Mouse (Mus musculus): ENCODE results near the gene Fzd4. TPM values are rescaled to one million over a fixed set of nuclear protein-coding genes. Genes with fewer than 3 reads are reported as not detected.

Fzd4 gene
- total and polyA plus RNA-seq, 3 experiments = 0.04 to 0.13 (median 0.04) TPM

GRCm38 (mm10) chr7:89429326-89429725 lies 25.2 kb downstream of the Fzd4 start:
- H3K79me2 ChIP-seq (replicated peaks; ENCODE audit: control insufficient read depth, extremely low read depth, insufficient read depth, poor library complexity, severe bottlenecking) = no peaks in the 10 kb centered on the region
- H3K9me3 ChIP-seq (replicated peaks; ENCODE audit: low read length) = no peaks in the 10 kb centered on the region
- TF ChIP-seq RAD21 (IDR thresholded peaks at IDR 0.05; ENCODE audit: low read depth, low read length) (no peak), EP300 (IDR thresholded peaks at IDR 0.05; ENCODE audit: low read length) (no peak), UBTF (IDR thresholded peaks at IDR 0.05; ENCODE audit: low read depth, low read length) (no peak), SIN3A (IDR thresholded peaks at IDR 0.05; ENCODE audit: low read length) (no peak), MYC (IDR thresholded peaks at IDR 0.05; ENCODE audit: low read depth, low read length) (no peak)
- H3K27ac ChIP-seq (ENCODE audit: insufficient read depth, low read depth) = no peak overlapping the region
- H3K4me3 ChIP-seq (replicated peaks in 1 of 3; ENCODE audit: low read depth in 2 of 3, low read length in 2 of 3, poor library complexity in 1 of 3) = no peak overlapping the region
- no peak overlapping the region for H3K9ac ChIP-seq (ENCODE audit: insufficient read depth, low read depth)
- in situ Hi-C loops (cut with MboI; ENCODE audit: low pct_ligation_motif_present, low pct_unique_long_range_greater_than_20kb, low sequenced_read_pairs) = loop anchor here (10.0 kb wide), 1 partner anchor 65 kb away; no protein-coding TSS in a partner anchor
- H3K36me3 ChIP-seq (replicated peaks in 1 of 2; ENCODE audit: control insufficient read depth in 1 of 2, insufficient read depth in 1 of 2, low read length in 1 of 2) = no peaks in the 10 kb centered on the region
- DNase-seq (ENCODE audit: extremely low read depth) = no peak
- no peaks in the 10 kb centered on the region for H3K4me1 ChIP-seq (ENCODE audit: control insufficient read depth in 1 of 2, insufficient read depth in 2 of 2)
- dilution Hi-C loops (cut with MboI; ENCODE audit: extremely low pct_ligation_motif_present, extremely low pct_unique_long_range_greater_than_20kb, low sequenced_read_pairs) = no loop called here
- no peak overlapping the region for H3K4me2 ChIP-seq (ENCODE audit: insufficient read depth, low read depth, poor library complexity, severe bottlenecking)
- no peaks in the 10 kb centered on the region for H3K27me3 ChIP-seq (replicated peaks)

- Histone ChIP-seq H3K9me3 (replicated peaks; ENCODE audit: low read length) (no peaks in the 10 kb centered on the region), H3K27me3 (replicated peaks) (no peaks in the 10 kb centered on the region), H3K9ac (ENCODE audit: insufficient read depth, low read depth) (no peak overlapping the region), H3K4me2 (ENCODE audit: insufficient read depth, low read depth, poor library complexity, severe bottlenecking) (no peak overlapping the region), H3K79me2 (replicated peaks; ENCODE audit: control insufficient read depth, extremely low read depth, insufficient read depth, poor library complexity, severe bottlenecking) (no peaks in the 10 kb centered on the region), H3K27ac (ENCODE audit: insufficient read depth, low read depth) (no peak overlapping the region), H3K4me1 (ENCODE audit: control insufficient read depth in 1 of 2, insufficient read depth in 2 of 2) (no peaks in the 10 kb centered on the region), H3K4me3 (replicated peaks in 1 of 3; ENCODE audit: low read depth in 2 of 3, low read length in 2 of 3, poor library complexity in 1 of 3) (no peak overlapping the region), H3K36me3 (replicated peaks in 1 of 2; ENCODE audit: control insufficient read depth in 1 of 2, insufficient read depth in 1 of 2, low read length in 1 of 2) (no peaks in the 10 kb centered on the region)
- in situ Hi-C loops (cut with MboI; ENCODE audit: low pct_ligation_motif_present, low pct_unique_long_range_greater_than_20kb, low sequenced_read_pairs) (no loop called here), dilution Hi-C loops (cut with MboI; ENCODE audit: extremely low pct_ligation_motif_present, extremely low pct_unique_long_range_greater_than_20kb, low sequenced_read_pairs) (no loop called here)
- TF ChIP-seq RAD21 (IDR thresholded peaks at IDR 0.05; ENCODE audit: low read depth, low read length) (no peak), UBTF (IDR thresholded peaks at IDR 0.05; ENCODE audit: low read depth, low read length) (no peak), NELFE (IDR thresholded peaks at IDR 0.05; ENCODE audit: low read depth, low read length) (no peak), EP300 (IDR thresholded peaks at IDR 0.05; ENCODE audit: low read length) (no peak), CHD2 (IDR thresholded peaks at IDR 0.05; ENCODE audit: low read length) (no peak), ZNF384 (IDR thresholded peaks at IDR 0.05; ENCODE audit: low read depth, low read length) (no peak), KAT2A (IDR thresholded peaks at IDR 0.05; ENCODE audit: insufficient replicate concordance, low read length) (no peak), CTCF (conservative IDR thresholded peaks at IDR 0.05 in 1 of 2, IDR thresholded peaks at IDR 0.05 in 1 of 2; ENCODE audit: low read depth in 2 of 2, low read length in 2 of 2) (no peak), GABPA (IDR thresholded peaks at IDR 0.05; ENCODE audit: insufficient replicate concordance, low read depth, low read length) (no peak), USF2 (conservative IDR thresholded peaks at IDR 0.05; ENCODE audit: low read depth, low read length) (no peak), TBP (conservative IDR thresholded peaks at IDR 0.05; ENCODE audit: low read depth, low read length) (no peak), RCOR1 (conservative IDR thresholded peaks at IDR 0.05; ENCODE audit: low read depth, low read length) (no peak)
- no peak for DNase-seq (ENCODE audit: extremely low read depth)
These were observed 27.0 kb downstream of the Fzd4 start for GRCm38 (mm10) chr7:89431185-89431584.

Measured in CH12.LX (cell line).